26 mouse cellular contexts compared by ENCODE assay signal in the genomic region with DNA sequence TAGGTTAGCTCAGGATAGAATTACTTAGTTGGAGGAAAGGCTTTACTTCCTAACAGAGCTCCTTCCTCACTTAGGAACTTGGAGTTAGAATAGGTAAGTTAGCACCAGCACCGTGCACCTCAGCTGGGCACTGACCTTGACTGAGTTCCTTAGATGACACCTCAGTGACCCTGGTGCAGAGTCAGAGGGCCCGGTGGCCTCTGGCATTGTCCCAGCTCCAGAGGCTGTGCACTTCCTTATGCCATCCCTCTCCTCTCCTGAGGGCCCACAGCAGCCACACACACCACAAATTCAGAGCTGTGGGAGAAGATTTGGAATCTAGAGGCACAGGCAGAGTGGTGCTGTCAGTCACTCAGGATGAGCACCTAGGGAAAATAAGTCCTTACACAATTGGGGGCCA. TPM values are rescaled to one million over a fixed set of nuclear protein-coding genes. Genes with fewer than 3 reads are reported as not detected.
DNase-seq lines count a peak whose midpoint lies in the region; ATAC-seq and TF ChIP-seq lines count a peak whose summit lies in the region.
"Had no signal": no experiment of that assay in that cellular context is flagged by ENCODE, and none has a peak within 500 bp of the region (broad histone marks: within the 10 kb centered on the region; RNA-seq: fewer than 3 reads in every experiment).

No protein-coding gene starts in this region.

- no peaks in the 10 kb centered on the region for H3K4me1 ChIP-seq in stomach, postnatal 0 days (replicated peaks; ENCODE audit: control insufficient read depth, insufficient read depth)
- H3K4me1 ChIP-seq: embryonic facial prominence, embryonic 10.5 days; embryonic facial prominence, embryonic 13.5 days; forebrain, embryonic 12.5 days; heart, embryonic 10.5 days; heart, embryonic 13.5 days; hindbrain, embryonic 12.5 days had no signal

- H3K4me3 ChIP-seq in left cerebral cortex, adult 2 months, result no peak overlapping the region
- H3K4me3 ChIP-seq in stomach, postnatal 0 days (ENCODE audit: low read depth, low read length), result no peak overlapping the region
- H3K4me3 ChIP-seq: embryonic facial prominence, embryonic 10.5 days; embryonic facial prominence, embryonic 13.5 days; erythroblast, embryonic 14.5 days; forebrain, embryonic 12.5 days; gastrocnemius, adult 2 months; heart, embryonic 10.5 days; heart, embryonic 13.5 days; hindbrain, embryonic 12.5 days; hindbrain, embryonic 15.5 days had no signal

- H3K4me2 ChIP-seq in stomach, postnatal 0 days (replicated peaks; ENCODE audit: low read depth), result no peak overlapping the region
- H3K4me2 ChIP-seq: embryonic facial prominence, embryonic 13.5 days; forebrain, embryonic 12.5 days; heart, embryonic 13.5 days; hindbrain, embryonic 12.5 days; hindbrain, embryonic 15.5 days had no signal

- H3K27ac ChIP-seq in left cerebral cortex, adult 2 months, result peak overlapping the region; percentile 48
- 0 out of 2 replicates have a peak overlapping the region, but pooled peaks have one; percentile 18 for H3K27ac ChIP-seq in stomach, postnatal 0 days (replicated peaks)
- H3K27ac ChIP-seq: embryonic facial prominence, embryonic 10.5 days; embryonic facial prominence, embryonic 13.5 days; forebrain, embryonic 12.5 days; gastrocnemius, adult 2 months; heart, embryonic 10.5 days; heart, embryonic 13.5 days; hindbrain, embryonic 12.5 days; hindbrain, embryonic 15.5 days had no signal

- TF ChIP-seq EP300 in stomach, postnatal 0 days (optimal IDR thresholded peaks at IDR 0.05), result no peak

- H3K27me3 ChIP-seq in stomach, postnatal 0 days (ENCODE audit: control insufficient read depth, insufficient read depth, low read length), result no peaks in the 10 kb centered on the region
- H3K27me3 ChIP-seq: embryonic facial prominence, embryonic 13.5 days; forebrain, embryonic 12.5 days; heart, embryonic 13.5 days; hindbrain, embryonic 12.5 days; hindbrain, embryonic 15.5 days had no signal

- H3K36me3 ChIP-seq in stomach, postnatal 0 days (ENCODE audit: control insufficient read depth, insufficient read depth, low read length), result peaks cover 7% of the 10 kb centered on the region

- intact Hi-C loops in heart, postnatal 14 days (cut with DNase I), result no loop called here
- intact Hi-C loops in left cerebral cortex, adult 2 months (cut with DNase I), result no loop called here

- 57% methylated on average over 2 of the region's 2 CpGs for WGBS in stomach, postnatal 0 days

- no peaks in the 10 kb centered on the region for H3K9me3 ChIP-seq in stomach, postnatal 0 days (ENCODE audit: control insufficient read depth, low read length)
- H3K9me3 ChIP-seq: embryonic facial prominence, embryonic 10.5 days; embryonic facial prominence, embryonic 13.5 days; forebrain, embryonic 12.5 days; heart, embryonic 10.5 days; heart, embryonic 13.5 days; hindbrain, embryonic 12.5 days; hindbrain, embryonic 15.5 days had no signal

- H3K9ac ChIP-seq in stomach, postnatal 0 days (ENCODE audit: low read length), result no peak overlapping the region
- H3K9ac ChIP-seq: embryonic facial prominence, embryonic 13.5 days; forebrain, embryonic 12.5 days; heart, embryonic 13.5 days; hindbrain, embryonic 12.5 days; hindbrain, embryonic 15.5 days had no signal

- TF ChIP-seq CTCF in left cerebral cortex, adult 2 months (IDR thresholded peaks at IDR 0.05), result no peak
- no peak for TF ChIP-seq CTCF in stomach, postnatal 0 days (IDR thresholded peaks at IDR 0.05; ENCODE audit: low read depth)

- no peak for ATAC-seq in stomach, postnatal 0 days (ENCODE audit: low FRiP score, low TSS enrichment)
- ATAC-seq: activated CD4-positive, CD25-positive, alpha-beta regulatory T cell, adult 4 months; inflammation-experienced regulatory T-cells, adult 6 months; intestine, embryonic 16.5 days had no signal

- DNase-seq in adrenal gland, adult 2 months, result peak; percentile 27
- DNase-seq in adrenal gland, postnatal 4 days (ENCODE audit: low spot score in 2 of 2), result no peak
- peak; percentile 83 for DNase-seq in heart, adult 11 months
- no peak for DNase-seq in heart, postnatal 14 days
- DNase-seq in left cerebral cortex, adult 2 months (ENCODE audit: extremely low spot score in 1 of 2, low spot score in 2 of 2), result no peak
- no peak for DNase-seq in left cerebral cortex, adult 8-10 months (ENCODE audit: low spot score in 2 of 2)
- DNase-seq in stomach, postnatal 0 days (ENCODE audit: low spot score), result no peak
- no peak for DNase-seq in heart, adult 9 months (ENCODE audit: low spot score in 2 of 2)
- DNase-seq: adrenal gland, postnatal 25 days; cerebellum, adult 11 months; cerebellum, adult 2 months; cerebellum, adult 9-11 months; embryo, embryonic 11 days; gastrocnemius, adult 2 months; heart, adult 18-20 months had no signal

RNA-seq across cellular contexts. Expression of gene Lrrc8c, which starts 35.6 kb away (rescaled TPM):
- total RNA-seq in adrenal gland, adult 2 months (2021), result 10 to 100 TPM; 21.5 to 25.9 TPM
- 43.5 and 63.9 TPM in 2 replicates for polyA plus RNA-seq in adrenal gland, adult 2 months (2012; rRNA removed)
- total RNA-seq in adrenal gland, postnatal 4 days (2021), result 10 to 100 TPM; 29.7 to 36.3 TPM
- total RNA-seq in heart, postnatal 14 days (2021), result 10 to 100 TPM; 45.8 to 51.7 TPM
- 10 to 100 TPM; 32.7 to 37.5 TPM for total RNA-seq in left cerebral cortex, adult 2 months (2021)
- total RNA-seq in left cerebral cortex, adult 8-10 months (2022), result 10 to 100 TPM; 25.5 to 29.1 (median 26.6) TPM
- 5.2 and 7.3 TPM in 2 replicates for polyA plus RNA-seq in stomach, postnatal 0 days (2015; fragmentation: Nextera tagmentation; extraction: Ambion mirVana)

Comparison
In these comparisons a context has a peak if more than half of its experiments do, and no peak if none do; other contexts are left out.
1. DNase-seq: peak in adrenal gland, adult 2 months (single experiment) and heart, adult 11 months (single experiment); none in adrenal gland, postnatal 4 days (0 of 2), heart, postnatal 14 days (0 of 2), left cerebral cortex, adult 2 months (0 of 2), left cerebral cortex, adult 8-10 months (0 of 2), stomach, postnatal 0 days (single experiment) and heart, adult 9 months (0 of 2).